Mouse (Mus musculus): ENCODE data around the gene Strn4.

Gene Strn4

GRCm38 (mm10) chr7:16875326-16875725 lies 59.6 kb downstream of the Strn4 start:
- no peak for DNase-seq (ENCODE audit: low read depth, low spot score)

- DNase-seq (ENCODE audit: low read depth, low spot score) = no peak
These were observed 60.3 kb downstream of the Strn4 start for GRCm38 (mm10) chr7:16876006-16876405.

- DNase-seq (ENCODE audit: low read depth, low spot score) = peak; percentile 65
These were observed 60.9 kb downstream of the Strn4 start for GRCm38 (mm10) chr7:16876608-16877007.

DNA sequence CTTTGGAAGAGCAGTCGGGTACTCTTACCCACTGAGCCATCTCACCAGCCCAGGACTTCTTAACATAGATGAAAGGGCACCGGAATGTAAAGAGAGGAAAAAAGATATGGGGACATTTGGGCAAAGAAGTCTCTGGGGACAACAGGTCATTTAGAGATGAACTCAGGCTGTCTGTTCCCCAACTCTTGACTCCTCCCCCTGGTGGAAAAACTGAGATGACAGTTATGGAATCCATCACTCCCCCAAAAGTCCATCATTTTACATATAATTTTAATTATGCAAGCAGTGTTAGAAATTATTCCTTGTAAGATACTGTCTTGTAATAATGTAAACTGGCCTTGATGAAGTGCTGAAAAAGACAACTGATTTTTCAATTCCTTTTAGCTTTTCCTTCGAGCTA lies 62.0 kb downstream of the Strn4 start:
- DNase-seq (ENCODE audit: low read depth, low spot score) = no peak

- peak; percentile 82 for DNase-seq (ENCODE audit: low read depth, low spot score)
These were observed 64.3 kb downstream of the Strn4 start for GRCm38 (mm10) chr7:16879796-16880547.

GRCm38 (mm10) chr7:16880615-16881014 lies 64.9 kb downstream of the Strn4 start:
- DNase-seq (ENCODE audit: low read depth, low spot score) = no peak

- no peak for DNase-seq (ENCODE audit: low read depth, low spot score)
These were observed 67.5 kb downstream of the Strn4 start for GRCm38 (mm10) chr7:16883162-16883561.

- no peak for DNase-seq (ENCODE audit: low read depth, low spot score)
These were observed 68.6 kb downstream of the Strn4 start for GRCm38 (mm10) chr7:16884334-16884733.

DNA sequence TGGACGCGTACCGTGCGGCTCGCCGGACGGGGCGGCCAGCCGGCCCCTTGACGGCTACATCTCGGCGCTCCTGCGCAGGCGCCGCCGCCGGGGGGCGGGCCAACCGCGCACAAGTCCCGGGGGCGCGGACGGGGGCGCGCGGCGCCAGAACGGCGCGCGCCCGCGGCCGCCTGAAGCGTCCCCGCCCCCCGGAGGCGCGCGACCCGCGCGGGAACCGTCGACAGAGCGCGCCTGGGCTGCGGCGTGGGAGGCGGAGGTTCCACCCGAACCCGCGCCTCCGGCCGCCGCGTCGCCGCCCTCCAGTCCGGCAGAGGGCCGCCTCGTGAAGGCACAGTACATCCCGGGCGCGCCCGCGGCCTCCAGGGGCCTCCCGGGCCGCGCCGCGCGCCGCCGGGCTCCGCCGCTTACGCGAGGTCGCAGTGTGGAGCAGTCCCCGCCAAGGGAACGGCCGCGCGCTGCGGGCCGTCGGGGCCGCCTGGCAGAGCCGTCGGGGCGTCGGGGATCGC lies 69.6 kb downstream of the Strn4 start:
- peak; percentile 87 for DNase-seq (ENCODE audit: low read depth, low spot score)

- peak; percentile 62 for DNase-seq (ENCODE audit: low read depth, low spot score)
These were observed 70.2 kb downstream of the Strn4 start for GRCm38 (mm10) chr7:16885905-16886304.
